Mouse (Mus musculus) spleen, adult 2 months (tissue): ENCODE results near the gene Prrx1.

ENCODE experiments used
- CTCF ChIP-seq: fragments of 200-500 bp; IDR thresholded peaks from 2 replicates; pipeline ENCODE4 v1.5.1; 2011; ENCODE audit warnings: mild to moderate bottlenecking, inconsistent platforms; ENCODE audit not compliant: insufficient read depth, insufficient read length, insufficient replicate concordance; ENCODE audit errors: extremely low read depth
- POLR2A ChIP-seq: fragments of 200-500 bp; IDR thresholded peaks from 2 replicates; pipeline ENCODE4 v1.6.1; 2011; ENCODE audit warnings: low read depth, low read length, inconsistent platforms

GRCm38 (mm10) chr1:163198059-163198458, 115.5 kb downstream of the Prrx1 start:
- TF ChIP-seq CTCF (no peak), POLR2A (no peak)
